Mouse (Mus musculus) 3134 (cell line): ENCODE measurements around the gene Nkrf.

Source experiments
- DNase-seq: peaks from one replicate; pipeline ENCODE4 v3.0.0-alpha.2; 2011; ENCODE audit warnings: low spot score; ENCODE audit not compliant: insufficient read length; ENCODE audit errors: extremely low read depth

The Nkrf gene

GRCm38 (mm10) chrX:36863766-36864608, 38.7 kb downstream of the Nkrf start:
- peak; percentile 86 for DNase-seq

GRCm38 (mm10) chrX:36852631-36853030, 50.1 kb downstream of the Nkrf start:
- DNase-seq = no peak

GRCm38 (mm10) chrX:36847152-36847551, 55.5 kb downstream of the Nkrf start:
- no peak for DNase-seq

- DNase-seq = no peak
Measured at GRCm38 (mm10) chrX:36843346-36843990, 59.2 kb downstream of the Nkrf start.

GRCm38 (mm10) chrX:36841698-36842097, 61.0 kb downstream of the Nkrf start:
- DNase-seq = no peak

- no peak for DNase-seq
Measured at GRCm38 (mm10) chrX:36839391-36839790, 63.3 kb downstream of the Nkrf start.
